Mouse (Mus musculus) ES-Bruce4 (cell line): ENCODE measurements around the gene Cggbp1. TPM values are rescaled to one million over a fixed set of nuclear protein-coding genes. Genes with fewer than 3 reads are reported as not detected.

Experiments used
- H3K27ac ChIP-seq: 2 replicates; pipeline ENCODE4 v1.5.1; 2012; ENCODE audit warnings: low read length, inconsistent platforms; ENCODE audit not compliant: insufficient read depth
- H3K27me3 ChIP-seq: 2 replicates; pipeline ENCODE4 v1.6.1; 2012; ENCODE audit warnings: mild to moderate bottlenecking, low read length, inconsistent platforms; ENCODE audit not compliant: control insufficient read depth, poor library complexity, insufficient read depth, severe bottlenecking
- H3K36me3 ChIP-seq: 2 replicates; pipeline ENCODE4 v1.6.1; 2012; ENCODE audit warnings: inconsistent platforms, mild to moderate bottlenecking, low read length, moderate library complexity; ENCODE audit not compliant: control insufficient read depth, poor library complexity, insufficient read depth, severe bottlenecking
- H3K4me1 ChIP-seq: one replicate; pipeline ENCODE4 v1.8.1; 2011; ENCODE audit warnings: low read length; ENCODE audit not compliant: control insufficient read depth, insufficient read depth
- H3K4me3 ChIP-seq: 2 replicates; pipeline ENCODE4 v1.5.1; 2011; ENCODE audit warnings: low read depth, mild to moderate bottlenecking, low read length
- H3K9ac ChIP-seq: 2 replicates; pipeline ENCODE4 v1.6.1; 2012; ENCODE audit warnings: low read depth, mild to moderate bottlenecking, inconsistent platforms; ENCODE audit not compliant: poor library complexity, severe bottlenecking
- H3K9me3 ChIP-seq: replicated peaks from 2 replicates; pipeline ENCODE4 v1.6.1; 2012; ENCODE audit warnings: mild to moderate bottlenecking, low read length, inconsistent platforms; ENCODE audit not compliant: control insufficient read depth, poor library complexity, insufficient read depth, severe bottlenecking
- CTCF ChIP-seq: IDR thresholded peaks from one replicate; pipeline ENCODE4 v1.8.1; 2011; ENCODE audit warnings: low read depth, low read length
- EP300 ChIP-seq: IDR thresholded peaks from 2 replicates; pipeline ENCODE4 v1.6.1; 2011; ENCODE audit warnings: low read depth, low read length; ENCODE audit not compliant: insufficient read depth
- POLR2A ChIP-seq: IDR thresholded peaks from one replicate; pipeline ENCODE4 v1.8.1; 2011; ENCODE audit warnings: low read length; ENCODE audit not compliant: insufficient read depth
- polyA plus RNA-seq: library from polyadenylated mRNA; stranded (reverse); fragments of >200 nt; gene quantifications from 2 replicates; pipeline ENCODE4 v1.2.4, GENCODE M21; 2011; ENCODE audit warnings: low read depth; ENCODE audit not compliant: missing spikeins, insufficient read depth, insufficient read length

Gene Cggbp1
- polyA plus RNA-seq, 1 experiment = 72.9 TPM

GRCm38 (mm10) chr16:64876631-64877265 is 25.0 kb downstream of the Cggbp1 start:
- no peak for TF ChIP-seq EP300
- Histone ChIP-seq H3K9me3 (no peaks in the 10 kb centered on the region), H3K27me3 (no peaks in the 10 kb centered on the region), H3K4me1 (peaks cover 8% of the 10 kb centered on the region), H3K9ac (0 out of 2 replicates have a peak overlapping the region, but pooled peaks have one; percentile 23), H3K36me3 (no peaks in the 10 kb centered on the region), H3K4me3 (no peak overlapping the region), H3K27ac (peak overlapping the region; percentile 99)

- Histone ChIP-seq H3K27ac (peak overlapping the region; percentile 99), H3K36me3 (no peaks in the 10 kb centered on the region), H3K9ac (0 out of 2 replicates have a peak overlapping the region, but pooled peaks have one; percentile 23), H3K4me3 (no peak overlapping the region), H3K27me3 (no peaks in the 10 kb centered on the region), H3K4me1 (peaks cover 8% of the 10 kb centered on the region), H3K9me3 (no peaks in the 10 kb centered on the region)
- TF ChIP-seq CTCF = no peak
- no peak for TF ChIP-seq EP300
- no peak for TF ChIP-seq POLR2A
Observed at GRCm38 (mm10) chr16:64877314-64877713, 25.5 kb downstream of the Cggbp1 start.

- Histone ChIP-seq H3K4me3 (no peak overlapping the region), H3K9me3 (no peaks in the 10 kb centered on the region), H3K9ac (peak overlapping the region; percentile 8; the same call in 1 of the 2 replicates), H3K36me3 (no peaks in the 10 kb centered on the region), H3K27me3 (no peaks in the 10 kb centered on the region), H3K27ac (peak overlapping the region; percentile 88), H3K4me1 (peaks cover 8% of the 10 kb centered on the region)
- TF ChIP-seq POLR2A (no peak), EP300 (0 out of 2 replicates have a peak, but pooled peaks have one; percentile 58), CTCF (peak; percentile 23)
Observed at GRCm38 (mm10) chr16:64878611-64879132, 26.9 kb downstream of the Cggbp1 start.

- Histone ChIP-seq H3K27ac (peak overlapping the region; percentile 52), H3K4me1 (peaks cover 8% of the 10 kb centered on the region), H3K4me3 (no peak overlapping the region), H3K27me3 (no peaks in the 10 kb centered on the region), H3K9me3 (no peaks in the 10 kb centered on the region), H3K9ac (no peak overlapping the region), H3K36me3 (no peaks in the 10 kb centered on the region)
- no peak for TF ChIP-seq EP300
- no peak for TF ChIP-seq CTCF
- no peak for TF ChIP-seq POLR2A
Observed at GRCm38 (mm10) chr16:64879735-64880134, 27.9 kb downstream of the Cggbp1 start.

- TF ChIP-seq EP300 (no peak), POLR2A (no peak), CTCF (no peak)
- peak overlapping the region; percentile 82 for H3K27ac ChIP-seq
- H3K27me3 ChIP-seq = no peaks in the 10 kb centered on the region
- H3K9me3 ChIP-seq = no peaks in the 10 kb centered on the region
- H3K4me3 ChIP-seq = no peak overlapping the region
- peaks cover 8% of the 10 kb centered on the region for H3K4me1 ChIP-seq
- no peaks in the 10 kb centered on the region for H3K36me3 ChIP-seq
- H3K9ac ChIP-seq = no peak overlapping the region
Observed at GRCm38 (mm10) chr16:64880986-64881385, 29.2 kb downstream of the Cggbp1 start.

- Histone ChIP-seq H3K36me3 (no peaks in the 10 kb centered on the region), H3K4me1 (peaks cover 8% of the 10 kb centered on the region), H3K27me3 (no peaks in the 10 kb centered on the region), H3K27ac (peak overlapping the region; percentile 82), H3K4me3 (no peak overlapping the region), H3K9me3 (peaks cover under 1% of the 10 kb centered on the region; the same call in 1 of the 2 replicates), H3K9ac (no peak overlapping the region)
- no peak for TF ChIP-seq EP300
- no peak for TF ChIP-seq CTCF
- no peak for TF ChIP-seq POLR2A
Observed at GRCm38 (mm10) chr16:64881442-64881841, 29.6 kb downstream of the Cggbp1 start.
